Mouse (Mus musculus) mouse embryonic stem cell (cell line): ENCODE results near the gene Rangap1.
"Not testable (repeated sequence)": the region's sequence is repeated elsewhere in the genome, so short reads cannot be mapped to it uniquely, and the experiment has no call there.

Experiments
- in situ Hi-C, 2 experiments: fragments of 300-500 bp; cut with MboI; formaldehyde crosslinking; loops; 1 replicate in 1 of 2; 3 replicates in 1 of 2; pipeline ENCODE4 v1.14.3; 2019 to 2020; ENCODE audit warnings: low sequenced_read_pairs in 2 of 2, low pct_unique_long_range_greater_than_20kb in 1 of 2, mixed read lengths in 1 of 2; ENCODE audit not compliant: unreplicated experiment in 1 of 2

Rangap1 gene

GRCm38 (mm10) chr15:81702306-81703093 lies 42.8 kb downstream of the Rangap1 start:
- in situ Hi-C loops, result no loop called here

- in situ Hi-C loops, result not testable (repeated sequence)
These were observed 44.0 kb downstream of the Rangap1 start for GRCm38 (mm10) chr15:81701350-81701749.

- in situ Hi-C loops, result no loop called here
These were observed 44.7 kb downstream of the Rangap1 start for GRCm38 (mm10) chr15:81700601-81701000.

GRCm38 (mm10) chr15:81700161-81700560 lies 45.2 kb downstream of the Rangap1 start:
- in situ Hi-C loops, result no loop called here

GRCm38 (mm10) chr15:81698532-81698931 lies 46.8 kb downstream of the Rangap1 start:
- in situ Hi-C loops, result no loop called here

GRCm38 (mm10) chr15:81697847-81698246 lies 47.5 kb downstream of the Rangap1 start:
- in situ Hi-C loops, result no loop called here

GRCm38 (mm10) chr15:81697175-81697574 lies 48.2 kb downstream of the Rangap1 start, which contains the start of gene Chadl:
Gene Chadl, minus strand, starts transcription at chr15:81697287.
- in situ Hi-C loops, result no loop called here

- in situ Hi-C loops, result no loop called here
These were observed 50.4 kb downstream of the Rangap1 start for GRCm38 (mm10) chr15:81694891-81695290.

- in situ Hi-C loops, result no loop called here
These were observed 51.1 kb downstream of the Rangap1 start for GRCm38 (mm10) chr15:81693967-81694881.

- in situ Hi-C loops, result no loop called here
These were observed 51.9 kb downstream of the Rangap1 start for GRCm38 (mm10) chr15:81693366-81693966.

- in situ Hi-C loops, result no loop called here
These were observed 65.0 kb downstream of the Rangap1 start for GRCm38 (mm10) chr15:81680301-81680805.

- in situ Hi-C loops, result no loop called here
These were observed 68.7 kb downstream of the Rangap1 start for GRCm38 (mm10) chr15:81676637-81677036.

GRCm38 (mm10) chr15:81670231-81670640 lies 75.1 kb downstream of the Rangap1 start:
- in situ Hi-C loops, result no loop called here

GRCm38 (mm10) chr15:81666957-81667356 lies 78.4 kb downstream of the Rangap1 start:
- in situ Hi-C loops, result no loop called here

GRCm38 (mm10) chr15:81663697-81664561 lies 81.4 kb downstream of the Rangap1 start, which contains the start of gene L3mbtl2:
Gene L3mbtl2, plus strand, starts transcription at chr15:81663889.
- in situ Hi-C loops, result no loop called here

GRCm38 (mm10) chr15:81663281-81663680 lies 82.0 kb downstream of the Rangap1 start:
- in situ Hi-C loops, result no loop called here

GRCm38 (mm10) chr15:81661701-81662100 lies 83.6 kb downstream of the Rangap1 start:
- in situ Hi-C loops, result no loop called here
